Mouse (Mus musculus) heart, postnatal 0 days (tissue): Measurements from ENCODE around the gene Scarb2. TPM values are rescaled to one million over a fixed set of nuclear protein-coding genes. Genes with fewer than 3 reads are reported as not detected.
A peak's percentile ranks its signal among the peaks of the same experiment; 100 is the strongest.

Experiments
- ATAC-seq: fragments of 200-750 bp; cut with Nextera tagmentation; 2 replicates; pipeline ENCODE4 v1.8.0; 2017; ENCODE audit warnings: low read depth, moderate number of reproducible peaks, moderate library complexity; ENCODE audit not compliant: insufficient read depth
- DNase-seq: peaks from one replicate; pipeline ENCODE4 v3.0.0-alpha.2; 2016; ENCODE audit warnings: low spot score
- H3K27ac ChIP-seq: fragments of 300-500 bp; sonication (generic); 2 replicates; pipeline ENCODE4 v1.5.1; 2014; ENCODE audit warnings: low read depth, mild to moderate bottlenecking
- H3K27me3 ChIP-seq: fragments of 300-500 bp; sonication (generic); 2 replicates; pipeline ENCODE4 v1.6.1; 2014; ENCODE audit warnings: low read length, mixed read lengths; ENCODE audit not compliant: control insufficient read depth, insufficient read depth
- H3K36me3 ChIP-seq: fragments of 300-500 bp; sonication (generic); replicated peaks from 2 replicates; pipeline ENCODE4 v1.6.1; 2014; ENCODE audit warnings: low read length, mixed read lengths; ENCODE audit not compliant: control insufficient read depth, insufficient read depth
- H3K4me1 ChIP-seq: fragments of 300-500 bp; sonication (generic); 2 replicates; pipeline ENCODE4 v1.6.1; 2014; ENCODE audit warnings: antibody characterized with exemption; ENCODE audit not compliant: control insufficient read depth, insufficient read depth
- H3K4me2 ChIP-seq: fragments of 300-500 bp; sonication (generic); 2 replicates; pipeline ENCODE4 v1.6.1; 2014; ENCODE audit warnings: low read depth, mild to moderate bottlenecking, low read length, moderate library complexity
- H3K4me3 ChIP-seq: fragments of 300-500 bp; sonication (generic); 2 replicates; pipeline ENCODE4 v1.5.1; 2014; ENCODE audit warnings: low read depth, low read length
- H3K9ac ChIP-seq: fragments of 300-500 bp; sonication (generic); replicated peaks from 2 replicates; pipeline ENCODE4 v1.6.1; 2014; ENCODE audit warnings: low read depth, low read length, mixed read lengths
- H3K9me3 ChIP-seq: fragments of 300-500 bp; sonication (generic); replicated peaks from 2 replicates; pipeline ENCODE4 v1.6.1; 2016; ENCODE audit warnings: low read length; ENCODE audit not compliant: control insufficient read depth
- CTCF ChIP-seq: IDR thresholded peaks from 2 replicates; pipeline ENCODE4 v1.5.1; 2016; ENCODE audit warnings: antibody characterized with exemption, control low read depth, low read depth
- EP300 ChIP-seq: IDR thresholded peaks from 2 replicates; pipeline ENCODE4 v1.6.1; 2016; ENCODE audit warnings: antibody characterized with exemption, low read depth
- WGBS: fragments of 180-500 bp; shearing (Covaris S2); extraction: QIAGEN DNeasy Blood & Tissue Kit; methylation state at CpG from one replicate; pipeline ENCODE4 v1.1.7; 2014; 5-methylcytosine and 5-hydroxymethylcytosine counted together
- polyA plus RNA-seq: library from polyadenylated mRNA; unstranded; fragments of >200 nt; fragmentation: Nextera tagmentation; extraction: Ambion mirVana; gene quantifications from 2 replicates; pipeline ENCODE4 v1.2.1, GENCODE M21; 2015
- total RNA-seq: library from RNA; depleted of rRNA; stranded (reverse); fragments of >200 nt; gene quantifications from 2 replicates; pipeline ENCODE4 v1.2.3, GENCODE M21; 2014; ENCODE audit warnings: low replicate concordance

The Scarb2 gene
- total and polyA plus RNA-seq, 2 experiments from 2014 or later = 28.9 to 121 TPM

DNA sequence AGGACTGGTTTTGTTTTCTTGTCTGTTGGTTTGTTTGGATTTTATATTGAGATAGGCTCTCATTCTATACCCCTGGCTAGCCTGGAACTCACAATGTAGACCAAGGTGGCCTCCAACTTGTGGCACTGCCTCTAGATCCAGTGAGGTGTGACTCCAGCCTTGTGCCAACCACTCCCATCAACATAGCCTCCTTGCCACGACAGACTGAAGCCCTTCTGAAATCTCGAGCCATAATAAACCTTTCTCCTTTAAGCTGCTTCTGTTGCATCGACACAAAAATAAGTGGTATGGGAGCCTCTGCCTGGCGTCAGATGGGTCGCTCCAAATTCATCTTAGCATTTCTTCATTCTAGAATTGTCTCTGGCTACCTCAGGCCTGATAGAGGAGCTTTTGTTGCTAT is 59.9 kb downstream of the Scarb2 start:
- ATAC-seq (no peak), DNase-seq (no peak)
- Histone ChIP-seq H3K9ac (no peak overlapping the region), H3K27me3 (no peaks in the 10 kb centered on the region), H3K36me3 (peaks cover 84% of the 10 kb centered on the region), H3K4me3 (no peak overlapping the region), H3K27ac (no peak overlapping the region), H3K9me3 (no peaks in the 10 kb centered on the region), H3K4me2 (no peak overlapping the region), H3K4me1 (peaks cover 4% of the 10 kb centered on the region; the same call in 1 of the 2 replicates)
- TF ChIP-seq CTCF = no peak
- no peak for TF ChIP-seq EP300
- WGBS = 93% methylated on average over 5 of the region's 5 CpGs

DNA sequence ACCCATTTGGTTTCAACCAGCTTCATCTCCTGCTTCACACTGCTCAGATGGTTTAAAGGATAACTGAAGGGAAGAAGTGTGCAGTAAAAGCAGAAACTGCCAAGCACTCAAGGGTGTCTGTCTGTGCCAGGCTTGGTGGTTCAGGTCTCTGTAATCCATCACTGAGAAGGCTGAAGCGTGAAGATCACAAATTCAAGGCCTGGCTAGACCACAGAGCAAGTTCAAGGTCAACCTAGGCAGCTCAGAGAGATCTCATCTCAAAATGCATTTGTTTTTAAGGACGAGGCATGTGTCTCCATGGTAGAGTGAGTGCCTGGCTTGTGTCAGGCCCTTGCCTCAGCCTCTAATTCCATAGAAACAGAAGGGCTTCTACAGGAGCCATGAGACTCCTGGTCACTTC is 61.6 kb downstream of the Scarb2 start:
- no peaks in the 10 kb centered on the region for H3K9me3 ChIP-seq
- no peaks in the 10 kb centered on the region for H3K27me3 ChIP-seq
- DNase-seq (no peak), ATAC-seq (no peak)
- no peak overlapping the region for H3K9ac ChIP-seq
- H3K36me3 ChIP-seq = peaks cover 66% of the 10 kb centered on the region
- 70% methylated on average over 2 of the region's 2 CpGs for WGBS
- H3K4me1 ChIP-seq = peaks cover 8% of the 10 kb centered on the region
- H3K27ac ChIP-seq = no peak overlapping the region
- H3K4me3 ChIP-seq = no peak overlapping the region
- TF ChIP-seq CTCF (no peak), EP300 (no peak)
- no peak overlapping the region for H3K4me2 ChIP-seq

DNA sequence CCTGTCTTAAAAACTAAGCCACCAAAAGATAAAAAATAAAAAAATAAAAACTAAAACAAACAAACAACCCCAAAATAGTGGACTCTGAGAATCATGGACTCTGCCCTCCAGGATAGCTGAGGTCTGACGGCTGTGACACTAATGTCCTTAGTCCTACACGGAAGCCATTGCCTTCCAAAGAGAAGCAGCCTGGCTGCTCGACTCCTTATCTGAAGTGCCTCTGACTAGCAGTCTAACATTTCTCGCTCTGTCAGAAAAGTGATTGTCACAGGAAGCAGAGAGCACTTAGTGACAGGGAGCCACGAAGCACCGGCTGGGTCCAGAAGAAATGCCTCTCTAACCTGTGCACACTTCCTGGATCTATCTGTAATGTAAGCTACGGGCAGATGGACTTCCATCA is 63.7 kb downstream of the Scarb2 start:
- H3K36me3 ChIP-seq = peaks cover 45% of the 10 kb centered on the region
- no peak overlapping the region for H3K9ac ChIP-seq
- WGBS = 21% methylated on average over 7 of the region's 7 CpGs
- DNase-seq = peak; percentile 76
- H3K4me1 ChIP-seq = peaks cover 8% of the 10 kb centered on the region
- H3K27me3 ChIP-seq = no peaks in the 10 kb centered on the region
- peak; percentile 72 for ATAC-seq
- no peaks in the 10 kb centered on the region for H3K9me3 ChIP-seq
- no peak for TF ChIP-seq EP300
- TF ChIP-seq CTCF = no peak
- H3K4me3 ChIP-seq = no peak overlapping the region
- H3K27ac ChIP-seq = peak overlapping the region; percentile 78
- H3K4me2 ChIP-seq = peak overlapping the region; percentile 6

DNA sequence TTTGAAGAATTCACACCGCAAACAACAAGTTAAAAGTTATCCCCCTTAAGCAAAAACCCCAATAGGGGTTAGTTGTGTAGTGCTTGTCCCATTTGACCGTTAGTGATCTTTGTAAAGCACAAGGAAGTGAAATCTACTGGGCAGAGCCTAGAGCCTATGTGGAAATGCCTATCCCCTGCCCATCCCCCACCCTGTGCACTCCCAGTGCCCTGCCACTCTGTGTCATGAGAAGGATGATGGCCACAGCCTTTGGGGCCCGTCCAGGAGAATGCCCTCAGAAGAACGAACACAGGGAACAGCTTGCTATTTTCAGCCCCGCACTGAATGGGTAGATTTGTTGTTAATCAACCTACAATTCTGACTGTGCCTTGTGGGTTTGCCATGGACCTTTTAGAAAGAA is 65.1 kb downstream of the Scarb2 start:
- DNase-seq = no peak
- H3K36me3 ChIP-seq = peaks cover 32% of the 10 kb centered on the region
- no peak overlapping the region for H3K4me2 ChIP-seq
- 49% methylated on average over 5 of the region's 5 CpGs for WGBS
- no peak overlapping the region for H3K4me3 ChIP-seq
- peaks cover 8% of the 10 kb centered on the region for H3K4me1 ChIP-seq
- no peak for TF ChIP-seq EP300
- no peak for TF ChIP-seq CTCF
- peak overlapping the region; percentile 47; the same call in 1 of the 2 replicates for H3K27ac ChIP-seq
- peak; percentile 58 for ATAC-seq
- H3K9ac ChIP-seq = no peak overlapping the region
- no peaks in the 10 kb centered on the region for H3K27me3 ChIP-seq
- no peaks in the 10 kb centered on the region for H3K9me3 ChIP-seq

DNA sequence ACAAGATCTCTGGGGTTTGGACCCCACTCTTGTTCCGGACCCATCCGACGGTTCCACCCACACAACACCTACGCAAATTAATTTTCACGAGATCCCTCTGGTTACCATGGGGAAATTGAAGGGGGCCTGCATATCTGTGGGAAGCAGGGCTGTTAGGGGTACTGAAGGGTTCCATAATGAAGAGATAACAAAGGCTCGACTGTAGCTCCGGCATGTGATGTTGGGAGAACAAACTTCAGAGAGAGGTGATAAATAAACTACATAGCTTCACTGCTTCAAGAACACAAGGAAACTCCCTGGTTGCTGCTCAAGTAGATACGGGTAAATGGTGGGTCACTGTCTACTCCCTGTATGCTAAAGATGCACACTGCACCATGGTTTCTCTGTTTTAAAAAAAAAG is 68.1 kb downstream of the Scarb2 start:
- H3K27me3 ChIP-seq = no peaks in the 10 kb centered on the region
- H3K9ac ChIP-seq = no peak overlapping the region
- H3K36me3 ChIP-seq = peaks cover 3% of the 10 kb centered on the region
- no peaks in the 10 kb centered on the region for H3K9me3 ChIP-seq
- no peak for ATAC-seq
- no peak overlapping the region for H3K27ac ChIP-seq
- peaks cover 15% of the 10 kb centered on the region for H3K4me1 ChIP-seq
- no peak overlapping the region for H3K4me3 ChIP-seq
- 76% methylated on average over 8 of the region's 8 CpGs for WGBS
- no peak for DNase-seq
- TF ChIP-seq EP300 (no peak), CTCF (no peak)
- H3K4me2 ChIP-seq = no peak overlapping the region

DNA sequence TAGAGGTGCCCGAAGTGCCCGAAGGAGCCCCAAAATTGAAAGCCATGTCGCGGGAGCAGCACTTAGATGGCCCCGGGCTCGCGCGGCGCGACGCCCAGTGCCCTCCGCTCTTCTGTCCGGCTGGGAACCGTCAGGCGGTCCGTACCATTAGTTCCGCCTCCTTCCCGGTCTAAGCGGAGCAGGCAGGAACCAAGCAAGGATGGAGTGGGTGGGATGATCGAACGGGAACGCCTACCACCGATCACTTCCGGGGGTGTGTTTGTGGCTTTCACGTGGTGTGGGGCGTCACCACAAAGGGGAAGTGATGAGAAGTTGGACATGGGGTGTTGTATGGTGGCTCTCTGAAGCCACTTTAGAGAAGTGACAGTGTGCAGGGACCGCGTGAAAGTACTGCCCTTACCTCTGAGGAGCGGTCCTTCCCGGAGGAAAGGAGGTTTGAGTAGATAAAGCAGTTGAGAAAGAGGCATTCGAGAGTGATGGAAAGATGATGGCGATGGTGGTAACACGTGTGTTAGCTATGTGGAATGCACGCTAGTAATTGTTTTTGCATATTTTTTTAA is 71.5 kb downstream of the Scarb2 start, which contains the start of gene Nup54:
Nup54 (minus strand) TSS at position 195 of the 560 bp plus-strand sequence.
- DNase-seq (peak; percentile 97), ATAC-seq (peak; percentile 98)
- peak within 1 kb of the TSS; percentile 86 for H3K9ac ChIP-seq
- under 1% methylated on average over 34 of the region's 34 CpGs for WGBS
- TF ChIP-seq CTCF = no peak
- 0 out of 2 replicates have a peak, but pooled peaks have one; percentile 26 for TF ChIP-seq EP300
- no peaks in the 10 kb centered on the region for H3K9me3 ChIP-seq
- H3K27ac ChIP-seq = peak within 1 kb of the TSS; percentile 84
- H3K36me3 ChIP-seq = peaks cover 4% of the 10 kb centered on the region; the same call in 1 of the 2 replicates
- H3K4me3 ChIP-seq = peak within 1 kb of the TSS; percentile 97
- peaks cover 7% of the 10 kb centered on the region; the same call in 1 of the 2 replicates for H3K4me1 ChIP-seq
- peak within 1 kb of the TSS; percentile 84 for H3K4me2 ChIP-seq
- H3K27me3 ChIP-seq = no peaks in the 10 kb centered on the region
